Mouse (Mus musculus) heart, embryonic 12.5 days (tissue): ENCODE results near the gene Cd164l2. TPM values are rescaled to one million over a fixed set of nuclear protein-coding genes. Genes with fewer than 3 reads are reported as not detected.

Experiments used
- ATAC-seq: fragments of 200-750 bp; cut with Nextera tagmentation; 2 replicates; pipeline ENCODE4 v1.8.0; 2017; ENCODE audit warnings: moderate TSS enrichment, moderate library complexity; ENCODE audit not compliant: insufficient number of reproducible peaks, low FRiP score
- H3K27ac ChIP-seq: fragments of 300-500 bp; sonication (generic); 2 replicates; pipeline ENCODE4 v1.5.1; 2016; ENCODE audit warnings: mild to moderate bottlenecking, moderate library complexity; ENCODE audit not compliant: poor library complexity, severe bottlenecking
- H3K27me3 ChIP-seq: fragments of 300-500 bp; sonication (generic); replicated peaks from 2 replicates; pipeline ENCODE4 v1.6.1; 2016; ENCODE audit warnings: mild to moderate bottlenecking, moderate library complexity
- H3K36me3 ChIP-seq: fragments of 300-500 bp; sonication (generic); 2 replicates; pipeline ENCODE4 v1.6.1; 2016; ENCODE audit warnings: mild to moderate bottlenecking, moderate library complexity
- H3K4me1 ChIP-seq: fragments of 300-500 bp; sonication (generic); replicated peaks from 2 replicates; pipeline ENCODE4 v1.6.1; 2016; ENCODE audit warnings: mild to moderate bottlenecking
- H3K4me2 ChIP-seq: fragments of 300-500 bp; sonication (generic); 2 replicates; pipeline ENCODE4 v1.6.1; 2016; ENCODE audit warnings: mild to moderate bottlenecking, moderate library complexity
- H3K4me3 ChIP-seq: fragments of 300-500 bp; sonication (generic); 2 replicates; pipeline ENCODE4 v1.5.1; 2016; ENCODE audit warnings: mild to moderate bottlenecking
- H3K9ac ChIP-seq: fragments of 300-500 bp; sonication (generic); 2 replicates; pipeline ENCODE4 v1.6.1; 2016; ENCODE audit warnings: mild to moderate bottlenecking, moderate library complexity
- H3K9me3 ChIP-seq: fragments of 300-500 bp; sonication (generic); replicated peaks from 2 replicates; pipeline ENCODE4 v1.6.1; 2016; ENCODE audit warnings: mild to moderate bottlenecking, moderate library complexity
- WGBS: fragments of 180-500 bp; shearing (Covaris S2); methylation state at CpG from one replicate; pipeline ENCODE4 v1.1.7; 2016; 5-methylcytosine and 5-hydroxymethylcytosine counted together
- polyA plus RNA-seq: library from polyadenylated mRNA; unstranded; fragments of >200 nt; fragmentation: Nextera tagmentation; extraction: Ambion mirVana; gene quantifications from 2 replicates; pipeline ENCODE4 v1.2.1, GENCODE M21; 2016

The Cd164l2 gene
- polyA plus RNA-seq, 1 experiment from 2014 or later, result 0.34 TPM

DNA sequence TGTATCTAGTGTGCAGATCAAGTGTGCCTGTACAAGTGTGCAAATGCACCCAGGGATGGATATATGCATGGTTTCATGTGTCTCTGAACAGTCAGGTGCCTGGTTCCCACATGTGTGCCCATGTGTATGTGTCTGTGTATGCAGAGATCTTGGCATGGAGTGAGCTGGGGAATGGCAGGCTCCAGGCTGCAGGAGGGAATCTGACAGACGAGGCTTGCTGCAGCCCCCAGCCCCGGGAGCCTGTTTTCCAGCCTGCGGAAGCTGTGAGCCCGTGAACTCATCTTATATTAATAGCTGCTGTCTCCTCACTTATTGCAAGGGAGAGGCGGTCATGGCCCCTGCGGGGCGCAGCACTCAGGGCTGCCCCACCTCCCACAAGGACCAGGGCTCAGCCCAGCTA, 7.6 kb upstream of the Cd164l2 start:
- WGBS, result 28% methylated on average over 7 of the region's 7 CpGs
- H3K27ac ChIP-seq, result peak overlapping the region; percentile 79
- peaks cover 45% of the 10 kb centered on the region for H3K4me1 ChIP-seq
- H3K9me3 ChIP-seq, result no peaks in the 10 kb centered on the region
- no peak overlapping the region for H3K4me3 ChIP-seq
- no peaks in the 10 kb centered on the region for H3K36me3 ChIP-seq
- H3K9ac ChIP-seq, result peak overlapping the region; percentile 33; the same call in 1 of the 2 replicates
- peaks cover 7% of the 10 kb centered on the region for H3K27me3 ChIP-seq
- H3K4me2 ChIP-seq, result peak overlapping the region; percentile 30; the same call in 1 of the 2 replicates
- no peak for ATAC-seq

DNA sequence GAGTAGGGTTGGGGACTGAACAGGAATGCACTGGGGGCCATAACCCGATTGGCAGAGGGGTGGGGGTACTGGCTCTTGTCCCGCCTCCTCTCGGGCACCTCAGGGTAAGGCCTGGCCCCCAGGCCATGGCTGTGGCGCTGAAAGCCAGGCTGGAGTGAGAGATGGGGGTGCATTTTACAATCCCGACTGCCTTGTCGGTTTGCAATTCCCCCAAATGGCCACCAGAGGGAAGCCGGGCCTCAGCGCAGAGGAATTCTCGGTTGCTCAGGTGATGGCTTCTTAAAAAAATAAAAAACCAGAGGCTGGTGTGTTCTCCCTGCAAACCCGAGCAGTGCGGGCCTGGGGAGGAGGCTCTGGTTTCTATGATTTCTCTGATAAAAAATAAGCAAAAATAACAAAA, 2.6 kb upstream of the Cd164l2 start:
- Histone ChIP-seq H3K4me3 (no peak overlapping the region), H3K27ac (no peak overlapping the region), H3K36me3 (no peaks in the 10 kb centered on the region), H3K4me2 (no peak overlapping the region), H3K27me3 (peaks cover 43% of the 10 kb centered on the region), H3K9ac (no peak overlapping the region), H3K9me3 (no peaks in the 10 kb centered on the region), H3K4me1 (peaks cover 31% of the 10 kb centered on the region)
- no peak for ATAC-seq
- WGBS, result 5% methylated on average over 11 of the region's 11 CpGs

DNA sequence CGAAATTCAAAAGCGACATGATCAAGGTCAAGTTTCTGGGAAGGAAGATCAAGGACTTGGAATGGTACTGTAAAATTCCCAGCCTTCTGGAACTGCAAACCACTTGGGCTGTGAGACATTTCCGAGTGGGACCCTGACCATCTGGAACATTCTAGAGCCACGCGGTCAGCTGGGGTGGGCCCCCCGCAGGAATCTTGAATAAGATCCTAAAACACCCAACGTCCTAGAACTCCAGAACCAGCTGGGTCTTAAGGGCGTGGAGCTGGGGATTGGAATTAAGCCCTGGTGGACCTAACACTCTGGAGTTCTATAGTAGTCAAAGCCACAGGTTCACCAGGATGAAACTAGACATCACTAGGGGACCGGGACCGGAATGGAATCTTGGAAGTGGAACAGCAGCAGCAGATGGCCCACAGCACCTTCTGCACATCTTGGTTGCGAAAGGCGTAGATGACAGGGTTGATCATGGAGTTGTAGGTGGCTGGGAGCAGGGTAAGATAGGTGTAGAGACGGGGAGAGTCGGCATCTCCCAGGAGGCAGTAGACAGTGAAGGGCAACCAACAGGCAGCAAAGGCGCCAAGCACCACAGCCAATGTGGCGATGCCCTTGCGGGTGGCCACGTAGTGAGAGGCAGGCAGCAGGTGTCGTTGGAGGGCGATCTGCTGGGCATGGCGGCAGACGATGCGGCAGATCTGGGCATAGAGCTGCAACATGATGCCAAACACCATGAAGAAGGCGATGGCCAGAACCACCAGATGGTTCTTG, 1.7 kb upstream of the Cd164l2 start:
- Histone ChIP-seq H3K27ac (no peak overlapping the region), H3K27me3 (peaks cover 50% of the 10 kb centered on the region), H3K4me3 (no peak overlapping the region), H3K4me2 (no peak overlapping the region), H3K9me3 (no peaks in the 10 kb centered on the region), H3K9ac (no peak overlapping the region), H3K36me3 (no peaks in the 10 kb centered on the region), H3K4me1 (peaks cover 23% of the 10 kb centered on the region)
- no peak for ATAC-seq
- WGBS, result 89% methylated on average over 24 of the region's 24 CpGs

DNA sequence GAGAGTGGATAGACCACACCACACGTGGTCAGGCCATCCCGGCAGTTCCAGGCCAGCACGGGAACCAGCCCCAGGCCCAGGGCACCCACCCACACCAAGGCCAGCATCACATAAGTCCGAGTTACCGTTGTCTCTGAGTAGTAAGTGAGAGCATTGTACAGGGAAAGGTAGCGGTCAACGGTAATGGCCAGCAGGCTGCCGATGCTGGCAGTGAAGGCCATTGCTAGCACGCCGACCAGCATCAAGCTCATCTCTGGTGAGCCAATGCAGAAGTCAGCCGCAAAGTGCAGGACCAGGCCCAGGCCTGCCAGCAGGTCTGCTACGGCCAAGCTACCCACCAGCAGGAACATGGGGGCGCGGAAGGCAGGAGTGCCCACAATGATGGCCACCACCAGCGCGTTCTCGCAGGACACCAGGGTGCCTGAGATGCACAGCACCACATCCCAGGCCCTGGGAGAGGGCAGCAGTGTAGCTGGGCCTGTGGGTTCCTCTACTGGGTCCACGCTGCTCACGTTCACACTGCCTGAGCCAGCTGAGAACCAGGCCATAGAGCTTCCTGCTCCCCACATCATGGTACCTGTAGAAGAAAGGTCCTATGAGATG, 1.0 kb upstream of the Cd164l2 start:
- WGBS, result 90% methylated on average over 19 of the region's 19 CpGs
- Histone ChIP-seq H3K4me3 (no peak overlapping the region), H3K27me3 (peaks cover 53% of the 10 kb centered on the region), H3K9ac (no peak overlapping the region), H3K4me1 (peaks cover 23% of the 10 kb centered on the region), H3K36me3 (no peaks in the 10 kb centered on the region), H3K9me3 (no peaks in the 10 kb centered on the region), H3K4me2 (no peak overlapping the region), H3K27ac (no peak overlapping the region)
- ATAC-seq, result no peak

DNA sequence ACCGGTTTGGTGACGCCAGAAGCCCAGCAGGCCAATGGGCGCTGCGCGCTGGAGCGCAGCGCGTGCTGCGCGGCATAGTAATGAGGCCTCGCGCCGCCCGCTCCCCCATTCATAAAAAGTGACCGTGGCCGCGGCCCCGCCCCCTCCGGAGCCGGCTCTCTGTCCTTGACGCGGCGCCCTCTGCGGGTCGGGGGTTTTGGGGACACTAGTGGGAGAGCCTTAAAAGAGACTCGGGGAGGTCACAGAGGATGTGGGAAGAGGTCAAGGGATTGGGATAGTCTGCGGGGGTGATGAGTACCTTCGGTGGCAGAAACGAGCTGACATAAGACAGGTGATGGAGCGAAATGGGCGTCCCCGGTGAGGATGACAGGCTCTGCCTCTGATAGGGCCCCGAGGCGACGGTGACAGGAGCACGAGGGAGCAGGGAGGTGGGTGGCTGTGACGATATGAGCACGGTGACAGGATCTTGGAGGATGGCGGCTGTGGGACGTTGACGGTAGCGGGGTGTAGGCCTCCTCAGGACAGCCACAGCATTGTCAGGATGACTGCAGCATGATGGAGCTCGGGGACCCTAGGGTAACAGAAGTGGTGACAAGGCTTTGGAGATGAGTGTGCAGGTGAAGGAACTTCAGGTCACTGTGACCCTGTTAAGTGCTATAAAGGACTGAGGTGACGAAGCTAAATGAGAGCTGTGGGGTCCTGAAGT, 784 bp downstream of the Cd164l2 start:
- H3K9me3 ChIP-seq, result no peaks in the 10 kb centered on the region
- H3K36me3 ChIP-seq, result no peaks in the 10 kb centered on the region
- peak; percentile 81 for ATAC-seq
- H3K27ac ChIP-seq, result peak overlapping the region; percentile 15; the same call in 1 of the 2 replicates
- H3K27me3 ChIP-seq, result peaks cover 53% of the 10 kb centered on the region
- H3K9ac ChIP-seq, result peak overlapping the region; percentile 79
- peak overlapping the region; percentile 99 for H3K4me2 ChIP-seq
- under 1% methylated on average over 44 of the region's 44 CpGs for WGBS
- H3K4me3 ChIP-seq, result peak overlapping the region; percentile 69
- peaks cover 23% of the 10 kb centered on the region for H3K4me1 ChIP-seq

DNA sequence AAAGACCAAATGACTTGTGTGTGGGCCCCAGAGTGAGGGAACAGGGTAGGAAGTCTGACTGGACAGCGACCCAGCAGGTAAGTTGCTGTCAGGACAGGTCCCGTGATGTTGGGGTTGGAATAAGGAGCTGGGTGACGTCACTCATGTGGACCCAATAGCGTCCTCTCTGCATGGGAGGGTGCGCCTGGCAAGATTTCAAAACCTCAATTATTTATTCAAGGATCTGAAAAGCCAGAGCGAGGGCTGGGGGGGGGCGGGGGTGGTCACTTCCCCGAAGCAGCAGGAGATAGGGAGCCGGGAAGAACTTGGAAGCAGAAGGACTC, 1.3 kb downstream of the Cd164l2 start:
- Histone ChIP-seq H3K9ac (no peak overlapping the region), H3K27me3 (peaks cover 50% of the 10 kb centered on the region), H3K9me3 (no peaks in the 10 kb centered on the region), H3K4me1 (peaks cover 23% of the 10 kb centered on the region), H3K27ac (no peak overlapping the region), H3K4me3 (peak overlapping the region; percentile 69), H3K36me3 (no peaks in the 10 kb centered on the region), H3K4me2 (peak overlapping the region; percentile 99)
- ATAC-seq, result 0 out of 2 replicates have a peak, but pooled peaks have one; percentile 15
- under 1% methylated on average over 9 of the region's 9 CpGs for WGBS

DNA sequence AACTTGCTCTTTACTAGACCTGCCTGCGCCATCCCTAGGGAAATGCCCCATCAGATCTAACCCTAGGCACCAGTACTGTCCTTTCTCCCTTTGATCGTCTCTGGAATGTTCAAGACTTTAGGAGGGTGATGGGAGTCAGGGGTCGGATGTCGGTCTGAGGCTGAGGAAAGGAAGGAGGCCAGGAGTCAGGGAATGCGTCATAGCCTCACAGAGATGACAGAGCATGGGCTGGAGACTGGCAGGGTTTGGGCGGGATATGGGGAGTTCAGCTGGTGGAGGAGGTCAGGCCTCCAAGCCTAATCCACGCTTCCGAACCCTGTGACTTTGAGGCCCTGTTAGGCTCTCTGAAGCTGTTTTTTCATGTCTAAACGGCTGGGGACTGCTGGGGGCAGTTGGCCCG, 1.7 kb downstream of the Cd164l2 start:
- H3K9me3 ChIP-seq, result no peaks in the 10 kb centered on the region
- H3K4me2 ChIP-seq, result peak overlapping the region; percentile 99
- ATAC-seq, result no peak
- no peak overlapping the region for H3K27ac ChIP-seq
- H3K9ac ChIP-seq, result no peak overlapping the region
- 14% methylated on average over 10 of the region's 10 CpGs for WGBS
- peaks cover 46% of the 10 kb centered on the region for H3K27me3 ChIP-seq
- no peaks in the 10 kb centered on the region for H3K36me3 ChIP-seq
- H3K4me3 ChIP-seq, result peak overlapping the region; percentile 13; the same call in 1 of the 2 replicates
- H3K4me1 ChIP-seq, result peaks cover 23% of the 10 kb centered on the region

DNA sequence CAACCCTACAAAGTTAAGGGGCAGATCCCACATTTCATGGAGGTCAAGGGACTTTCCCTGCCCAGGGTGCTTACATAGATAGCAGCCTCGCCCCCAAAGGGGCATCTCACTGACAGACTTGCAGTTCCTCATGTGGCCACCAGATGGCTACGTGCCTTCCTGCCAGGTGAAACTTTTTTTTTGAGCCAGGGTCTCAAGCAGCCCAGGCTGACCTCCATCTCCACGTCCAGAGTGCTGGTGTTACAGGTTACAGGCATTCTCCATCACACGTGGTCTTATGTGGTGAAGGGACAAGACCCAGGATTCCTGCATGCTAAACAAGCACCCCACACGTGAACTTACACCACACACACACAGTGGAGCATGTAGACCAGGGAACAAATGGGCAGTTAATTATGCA, 5.7 kb downstream of the Cd164l2 start:
- Histone ChIP-seq H3K9ac (no peak overlapping the region), H3K4me1 (peaks cover 20% of the 10 kb centered on the region), H3K27ac (no peak overlapping the region), H3K4me3 (no peak overlapping the region), H3K4me2 (no peak overlapping the region), H3K36me3 (no peaks in the 10 kb centered on the region), H3K27me3 (peaks cover 58% of the 10 kb centered on the region), H3K9me3 (no peaks in the 10 kb centered on the region)
- ATAC-seq, result no peak
- 4% methylated on average over 5 of the region's 5 CpGs for WGBS

DNA sequence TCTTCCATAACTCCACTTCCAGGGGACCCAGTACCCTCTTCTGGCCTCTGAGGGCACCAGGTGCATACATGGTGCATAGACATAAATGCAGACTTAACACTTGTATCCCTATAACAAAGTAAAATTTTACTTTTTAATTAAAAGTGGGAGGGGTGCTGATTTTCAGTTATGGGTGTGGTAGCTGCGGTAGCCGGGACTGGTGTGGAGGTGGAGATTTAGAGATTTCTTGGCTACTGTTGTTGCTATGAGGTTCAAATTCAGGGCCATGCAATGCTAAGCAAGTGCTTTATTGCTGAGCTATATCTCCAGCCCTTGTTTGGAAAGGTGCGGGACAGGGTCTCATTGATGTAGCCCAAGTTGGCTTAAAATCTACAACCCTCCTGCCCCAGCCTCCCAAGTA, 6.8 kb downstream of the Cd164l2 start:
- no peaks in the 10 kb centered on the region for H3K36me3 ChIP-seq
- no peak overlapping the region for H3K27ac ChIP-seq
- no peak for ATAC-seq
- no peak overlapping the region for H3K4me3 ChIP-seq
- H3K4me2 ChIP-seq, result no peak overlapping the region
- 82% methylated on average over 3 of the region's 3 CpGs for WGBS
- no peak overlapping the region for H3K9ac ChIP-seq
- H3K4me1 ChIP-seq, result peaks cover 9% of the 10 kb centered on the region
- peaks cover 50% of the 10 kb centered on the region for H3K27me3 ChIP-seq
- no peaks in the 10 kb centered on the region for H3K9me3 ChIP-seq

DNA sequence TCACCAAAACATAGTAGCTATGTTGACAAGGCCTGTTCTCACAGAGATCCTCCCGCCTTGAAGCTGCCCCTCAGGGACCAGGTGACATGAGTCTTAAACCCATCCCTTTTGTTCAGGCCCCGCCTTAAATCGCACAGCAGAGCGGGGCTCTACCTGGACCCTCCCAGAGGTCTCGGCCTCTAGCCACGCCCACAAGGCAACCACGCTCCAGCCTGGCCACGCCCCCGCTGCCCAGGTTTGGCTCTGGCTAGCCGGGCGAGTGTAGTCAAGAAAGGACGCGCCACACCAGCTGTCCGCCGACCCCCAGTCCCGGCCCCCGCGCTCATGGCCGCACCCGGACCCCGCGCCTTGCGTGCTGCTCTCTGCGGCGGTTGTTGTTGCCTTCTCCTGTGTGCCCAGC, 8.7 kb downstream of the Cd164l2 start:
- 1% methylated on average over 25 of the region's 25 CpGs for WGBS
- H3K4me2 ChIP-seq, result peak overlapping the region; percentile 79
- H3K27ac ChIP-seq, result no peak overlapping the region
- peaks cover 11% of the 10 kb centered on the region for H3K4me1 ChIP-seq
- ATAC-seq, result no peak
- peak overlapping the region; percentile 41 for H3K4me3 ChIP-seq
- peak overlapping the region; percentile 61 for H3K9ac ChIP-seq
- H3K27me3 ChIP-seq, result peaks cover 33% of the 10 kb centered on the region
- H3K36me3 ChIP-seq, result no peaks in the 10 kb centered on the region
- H3K9me3 ChIP-seq, result no peaks in the 10 kb centered on the region

DNA sequence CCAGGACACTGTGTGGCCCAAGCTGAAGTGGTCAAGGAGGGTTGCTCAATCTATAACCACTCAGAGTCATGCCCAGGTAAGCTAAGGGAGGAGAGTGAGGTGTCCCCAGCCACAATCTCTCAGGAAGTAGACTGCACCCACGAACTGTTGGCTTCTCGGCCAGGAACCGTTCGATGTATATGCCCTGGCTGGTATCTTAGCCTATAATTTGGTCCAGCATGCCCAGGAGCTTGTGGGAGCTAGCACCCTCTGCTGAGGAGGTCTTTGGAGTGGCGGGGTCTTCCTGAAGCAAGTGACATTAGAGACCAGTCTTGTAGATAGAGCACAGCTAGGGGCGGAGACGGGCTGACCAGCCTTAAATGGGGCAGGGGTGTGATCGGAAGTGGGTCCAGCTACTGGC, 9.8 kb downstream of the Cd164l2 start:
- Histone ChIP-seq H3K4me1 (peaks cover 11% of the 10 kb centered on the region), H3K36me3 (no peaks in the 10 kb centered on the region), H3K4me2 (no peak overlapping the region), H3K9ac (no peak overlapping the region), H3K9me3 (no peaks in the 10 kb centered on the region), H3K27me3 (peaks cover 33% of the 10 kb centered on the region), H3K4me3 (no peak overlapping the region), H3K27ac (no peak overlapping the region)
- WGBS, result 71% methylated on average over 8 of the region's 8 CpGs
- ATAC-seq, result no peak
